16 mouse cellular contexts compared by ENCODE assay signal in the genomic region with DNA sequence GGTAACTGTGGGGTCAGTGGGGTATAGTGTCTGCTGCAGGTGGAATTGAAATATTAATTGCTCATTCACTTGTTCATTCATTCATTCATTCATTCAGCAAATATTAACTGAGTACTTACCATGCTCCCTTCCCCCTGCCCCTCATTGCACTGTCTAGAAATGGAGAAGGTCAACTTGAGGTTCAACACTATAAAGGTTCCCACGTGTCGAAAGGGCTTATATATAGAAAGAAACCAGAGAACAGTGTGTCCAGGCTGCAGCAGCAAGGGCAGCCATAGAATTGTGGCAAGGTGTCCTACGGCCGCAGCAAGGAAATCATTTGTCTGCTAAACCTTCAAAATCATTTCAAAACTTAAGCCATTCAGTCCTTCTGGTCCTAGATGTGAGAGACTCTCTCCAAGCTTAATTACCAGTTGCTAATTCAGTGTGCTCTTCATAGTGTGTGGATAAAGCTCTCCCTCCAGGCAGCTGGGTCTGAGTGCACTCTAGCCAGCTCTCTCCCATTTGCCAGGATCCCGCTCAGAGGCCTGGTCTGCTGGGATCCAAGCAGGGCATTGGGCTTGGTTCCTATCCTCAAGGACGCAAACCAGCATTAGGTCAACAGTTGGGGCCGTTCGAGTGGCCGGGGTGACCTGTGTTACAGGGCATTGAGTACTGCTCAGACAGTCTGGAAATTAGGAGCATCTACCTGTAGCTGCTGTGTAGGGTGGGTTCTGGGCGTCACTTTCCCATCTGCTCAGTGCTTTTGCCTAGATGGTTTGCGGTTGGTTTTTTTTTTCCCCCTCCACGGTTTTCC.
DNase-seq lines count a peak whose midpoint lies in the region; ATAC-seq lines count a peak whose summit lies in the region.
"Had no signal": no experiment of that assay in that cellular context is flagged by ENCODE, and none has a peak within 500 bp of the region (broad histone marks: within the 10 kb centered on the region; RNA-seq: fewer than 3 reads in every experiment).

No protein-coding gene starts in this region.

- no peaks in the 10 kb centered on the region for H3K27me3 ChIP-seq in heart, embryonic 11.5 days (ENCODE audit: control insufficient read depth, insufficient read depth, low read length)
- H3K27me3 ChIP-seq in intestine, embryonic 15.5 days (replicated peaks): no peaks in the 10 kb centered on the region
- H3K27me3 ChIP-seq in intestine, embryonic 16.5 days (replicated peaks; ENCODE audit: control insufficient read depth, insufficient read depth, low read length): no peaks in the 10 kb centered on the region
- H3K27me3 ChIP-seq: hindbrain, embryonic 13.5 days; liver, embryonic 15.5 days; midbrain, embryonic 13.5 days had no signal

- peak overlapping the region; percentile 54; the same call in 1 of the 2 replicates for H3K27ac ChIP-seq in heart, embryonic 11.5 days (ENCODE audit: low read depth, low read length)
- H3K27ac ChIP-seq in intestine, embryonic 15.5 days: no peak overlapping the region
- H3K27ac ChIP-seq in intestine, embryonic 16.5 days (ENCODE audit: low read length): no peak overlapping the region
- H3K27ac ChIP-seq: hindbrain, embryonic 13.5 days; liver, embryonic 15.5 days; macrophage; midbrain, embryonic 13.5 days had no signal

- H3K4me1 ChIP-seq in heart, embryonic 11.5 days (ENCODE audit: control insufficient read depth, insufficient read depth, low read length): peaks cover 30% of the 10 kb centered on the region
- 0 out of 2 replicates have a peak, but pooled peaks cover 13% of the 10 kb centered on the region for H3K4me1 ChIP-seq in intestine, embryonic 15.5 days (replicated peaks)
- peaks cover 11% of the 10 kb centered on the region for H3K4me1 ChIP-seq in intestine, embryonic 16.5 days (ENCODE audit: control insufficient read depth, insufficient read depth, low read length)
- H3K4me1 ChIP-seq: liver, embryonic 15.5 days had no signal

- no peak overlapping the region for H3K9ac ChIP-seq in heart, embryonic 11.5 days (ENCODE audit: low read depth, low read length)
- no peak overlapping the region for H3K9ac ChIP-seq in intestine, embryonic 15.5 days
- no peak overlapping the region for H3K9ac ChIP-seq in intestine, embryonic 16.5 days (ENCODE audit: low read depth, low read length)
- H3K9ac ChIP-seq: hindbrain, embryonic 13.5 days; liver, embryonic 15.5 days; midbrain, embryonic 13.5 days had no signal

- DNase-seq in heart, adult 9 months (ENCODE audit: low spot score in 2 of 2): no peak
- peak; percentile 59 for DNase-seq in kidney, adult 18-20 months
- DNase-seq in kidney, postnatal 10 days: peak; percentile 41
- no peak for DNase-seq in layer of hippocampus, adult 8-10 months (ENCODE audit: low spot score in 2 of 2)
- DNase-seq: adrenal gland, adult 2 months; gastrocnemius, postnatal 36 days had no signal

- H3K4me2 ChIP-seq in heart, embryonic 11.5 days: no peak overlapping the region
- no peak overlapping the region for H3K4me2 ChIP-seq in intestine, embryonic 15.5 days (replicated peaks)
- no peak overlapping the region for H3K4me2 ChIP-seq in intestine, embryonic 16.5 days (ENCODE audit: low read depth, low read length)
- H3K4me2 ChIP-seq: hindbrain, embryonic 13.5 days; liver, embryonic 15.5 days; midbrain, embryonic 13.5 days had no signal

- H3K4me3 ChIP-seq in heart, embryonic 11.5 days (ENCODE audit: low read depth, low read length): no peak overlapping the region
- H3K4me3 ChIP-seq in intestine, embryonic 15.5 days (replicated peaks): no peak overlapping the region
- H3K4me3 ChIP-seq in intestine, embryonic 16.5 days (ENCODE audit: low read length): no peak overlapping the region
- H3K4me3 ChIP-seq: erythroblast, embryonic 14.5 days; hindbrain, embryonic 13.5 days; liver, embryonic 15.5 days; midbrain, embryonic 13.5 days; myocyte had no signal

- no peak for ATAC-seq in heart, embryonic 11.5 days (replicated peaks; ENCODE audit: insufficient number of reproducible peaks, low FRiP score, low TSS enrichment)
- ATAC-seq in intestine, embryonic 15.5 days: peak; percentile 12
- ATAC-seq in intestine, embryonic 16.5 days: no peak
- ATAC-seq in cerebellum, adult (ENCODE audit: insufficient number of reproducible peaks, low FRiP score, low TSS enrichment): no peak

- 74% methylated on average over 12 of the region's 12 CpGs for WGBS in heart, embryonic 11.5 days (ENCODE audit: insufficient replicate concordance)
- WGBS in intestine, embryonic 15.5 days: 85% methylated on average over 12 of the region's 12 CpGs
- 80% methylated on average over 12 of the region's 12 CpGs for WGBS in intestine, embryonic 16.5 days

- H3K36me3 ChIP-seq in heart, embryonic 11.5 days (ENCODE audit: control insufficient read depth, insufficient read depth, low read length): peaks cover 2% of the 10 kb centered on the region; the same call in 1 of the 2 replicates
- no peaks in the 10 kb centered on the region for H3K36me3 ChIP-seq in intestine, embryonic 15.5 days
- 0 out of 2 replicates have a peak, but pooled peaks cover 3% of the 10 kb centered on the region for H3K36me3 ChIP-seq in intestine, embryonic 16.5 days (ENCODE audit: control insufficient read depth, insufficient read depth, low read length)
- H3K36me3 ChIP-seq: hindbrain, embryonic 13.5 days; liver, embryonic 15.5 days; midbrain, embryonic 13.5 days had no signal

- H3K9me3 ChIP-seq in heart, embryonic 11.5 days (replicated peaks; ENCODE audit: control insufficient read depth, low read length): no peaks in the 10 kb centered on the region
- no peaks in the 10 kb centered on the region for H3K9me3 ChIP-seq in intestine, embryonic 15.5 days
- no peaks in the 10 kb centered on the region for H3K9me3 ChIP-seq in intestine, embryonic 16.5 days (ENCODE audit: control insufficient read depth, low read length)
- H3K9me3 ChIP-seq: hindbrain, embryonic 13.5 days; liver, embryonic 15.5 days; midbrain, embryonic 13.5 days had no signal

Comparison
In these comparisons a context has a peak if more than half of its experiments do, and no peak if none do; other contexts are left out.
1. DNase-seq: peak in kidney, adult 18-20 months (single experiment) and kidney, postnatal 10 days (single experiment); none in heart, adult 9 months (0 of 2) and layer of hippocampus, adult 8-10 months (0 of 2).